Mouse (Mus musculus) stomach, postnatal 0 days (tissue): ENCODE results near the gene Pcgf2. TPM values are rescaled to one million over a fixed set of nuclear protein-coding genes. Genes with fewer than 3 reads are reported as not detected.
"Not testable (repeated sequence)": the region's sequence is repeated elsewhere in the genome, so short reads cannot be mapped to it uniquely, and the experiment has no call there.

ENCODE experiments used
- ATAC-seq: fragments of 200-750 bp; cut with Nextera tagmentation; 2 replicates; pipeline ENCODE4 v1.8.0; 2017; ENCODE audit not compliant: low FRiP score, low TSS enrichment
- DNase-seq: peaks from one replicate; pipeline ENCODE4 v3.0.0-alpha.2; 2016; ENCODE audit warnings: low spot score
- H3K27ac ChIP-seq: fragments of 300-500 bp; sonication (generic); replicated peaks from 2 replicates; pipeline ENCODE4 v1.5.1; 2014; ENCODE audit warnings: mild to moderate bottlenecking, control low read depth
- H3K27me3 ChIP-seq: fragments of 300-500 bp; sonication (generic); 2 replicates; pipeline ENCODE4 v1.6.1; 2014; ENCODE audit warnings: low read length; ENCODE audit not compliant: control insufficient read depth, insufficient read depth
- H3K36me3 ChIP-seq: fragments of 300-500 bp; sonication (generic); 2 replicates; pipeline ENCODE4 v1.6.1; 2014; ENCODE audit warnings: low read length, mixed read lengths; ENCODE audit not compliant: control insufficient read depth, insufficient read depth
- H3K4me1 ChIP-seq: fragments of 300-500 bp; sonication (generic); replicated peaks from 2 replicates; pipeline ENCODE4 v1.6.1; 2014; ENCODE audit warnings: antibody characterized with exemption; ENCODE audit not compliant: control insufficient read depth, insufficient read depth
- H3K4me2 ChIP-seq: fragments of 300-500 bp; sonication (generic); replicated peaks from 2 replicates; pipeline ENCODE4 v1.6.1; 2014; ENCODE audit warnings: low read depth, mild to moderate bottlenecking, control low read depth, moderate library complexity
- H3K4me3 ChIP-seq: fragments of 300-500 bp; sonication (generic); 2 replicates; pipeline ENCODE4 v1.5.1; 2014; ENCODE audit warnings: low read depth, low read length, control low read depth
- H3K9ac ChIP-seq: fragments of 300-500 bp; sonication (generic); 2 replicates; pipeline ENCODE4 v1.6.1; 2014; ENCODE audit warnings: mild to moderate bottlenecking, low read length, control low read depth, mixed read lengths
- H3K9me3 ChIP-seq: fragments of 300-500 bp; sonication (generic); 2 replicates; pipeline ENCODE4 v1.6.1; 2016; ENCODE audit warnings: low read length; ENCODE audit not compliant: control insufficient read depth
- CTCF ChIP-seq: IDR thresholded peaks from 2 replicates; pipeline ENCODE4 v1.5.1; 2016; ENCODE audit warnings: antibody characterized with exemption, low read depth, mild to moderate bottlenecking, moderate library complexity
- EP300 ChIP-seq: optimal IDR thresholded peaks from 2 replicates; pipeline ENCODE3; 2016; ENCODE audit warnings: antibody characterized with exemption
- WGBS: fragments of 180-500 bp; shearing (Covaris S2); extraction: QIAGEN DNeasy Blood & Tissue Kit; methylation state at CpG from one replicate; pipeline ENCODE4 v1.1.7; 2014; 5-methylcytosine and 5-hydroxymethylcytosine counted together
- polyA plus RNA-seq: library from polyadenylated mRNA; unstranded; fragments of >200 nt; fragmentation: Nextera tagmentation; extraction: Ambion mirVana; gene quantifications from 2 replicates; pipeline ENCODE4 v1.2.1, GENCODE M21; 2015

Pcgf2 gene
- polyA plus RNA-seq, 1 experiment from 2014 or later: 6.6 TPM

- H3K9ac ChIP-seq: no peak overlapping the region
- TF ChIP-seq CTCF: no peak
- no peak for TF ChIP-seq EP300
- no peak overlapping the region for H3K4me3 ChIP-seq
- H3K27me3 ChIP-seq: no peaks in the 10 kb centered on the region
- DNase-seq (no peak), ATAC-seq (no peak)
- H3K27ac ChIP-seq: no peak overlapping the region
- H3K36me3 ChIP-seq: no peaks in the 10 kb centered on the region
- H3K9me3 ChIP-seq: no peaks in the 10 kb centered on the region
- no peak overlapping the region for H3K4me2 ChIP-seq
- 81% methylated on average over 2 of the region's 2 CpGs for WGBS
- no peaks in the 10 kb centered on the region for H3K4me1 ChIP-seq
Observed at GRCm38 (mm10) chr11:97654210-97654609, 46.1 kb downstream of the Pcgf2 start.

GRCm38 (mm10) chr11:97653376-97653775 lies 46.9 kb downstream of the Pcgf2 start:
- not testable (repeated sequence) for H3K4me3 ChIP-seq, H3K4me2 ChIP-seq, H3K9ac ChIP-seq, H3K27me3 ChIP-seq, DNase-seq, H3K9me3 ChIP-seq, H3K27ac ChIP-seq, H3K4me1 ChIP-seq, H3K36me3 ChIP-seq, ATAC-seq
- 94% methylated on average over 11 of the region's 11 CpGs for WGBS

GRCm38 (mm10) chr11:97650341-97650740 lies 50.0 kb downstream of the Pcgf2 start:
- Histone ChIP-seq H3K9ac (no peak overlapping the region), H3K4me3 (no peak overlapping the region), H3K36me3 (no peaks in the 10 kb centered on the region), H3K27me3 (no peaks in the 10 kb centered on the region), H3K9me3 (no peaks in the 10 kb centered on the region), H3K4me1 (no peaks in the 10 kb centered on the region), H3K4me2 (no peak overlapping the region), H3K27ac (no peak overlapping the region)
- no peak for DNase-seq
- ATAC-seq: no peak
- TF ChIP-seq CTCF (no peak), EP300 (no peak)
- WGBS: 60% methylated on average over 5 of the region's 5 CpGs

- H3K4me2 ChIP-seq, DNase-seq, H3K4me1 ChIP-seq, H3K4me3 ChIP-seq, H3K9me3 ChIP-seq, H3K27ac ChIP-seq, H3K36me3 ChIP-seq, H3K9ac ChIP-seq, H3K27me3 ChIP-seq, ATAC-seq: not testable (repeated sequence)
- 91% methylated on average over 4 of the region's 4 CpGs for WGBS
Observed at GRCm38 (mm10) chr11:97648541-97648940, 51.8 kb downstream of the Pcgf2 start.

GRCm38 (mm10) chr11:97644834-97645233 lies 55.5 kb downstream of the Pcgf2 start:
- Histone ChIP-seq H3K36me3 (no peaks in the 10 kb centered on the region), H3K4me1 (no peaks in the 10 kb centered on the region), H3K4me3 (no peak overlapping the region), H3K9ac (no peak overlapping the region), H3K4me2 (no peak overlapping the region), H3K9me3 (no peaks in the 10 kb centered on the region), H3K27me3 (no peaks in the 10 kb centered on the region), H3K27ac (no peak overlapping the region)
- DNase-seq (peak; percentile 76), ATAC-seq (peak; percentile 63)
- TF ChIP-seq CTCF (peak; percentile 86), EP300 (no peak)
- WGBS: 2% methylated on average over 6 of the region's 6 CpGs

- H3K27ac ChIP-seq: no peak overlapping the region
- no peaks in the 10 kb centered on the region for H3K4me1 ChIP-seq
- H3K4me3 ChIP-seq: no peak overlapping the region
- no peak for ATAC-seq
- H3K9ac ChIP-seq: no peak overlapping the region
- 69% methylated on average over 8 of the region's 8 CpGs for WGBS
- TF ChIP-seq CTCF: no peak
- H3K36me3 ChIP-seq: no peaks in the 10 kb centered on the region
- H3K9me3 ChIP-seq: no peaks in the 10 kb centered on the region
- no peak overlapping the region for H3K4me2 ChIP-seq
- DNase-seq: no peak
- H3K27me3 ChIP-seq: no peaks in the 10 kb centered on the region
Observed at GRCm38 (mm10) chr11:97643380-97644055, 56.8 kb downstream of the Pcgf2 start.
